Mouse (Mus musculus) forebrain, embryonic 11.5 days (tissue): ENCODE measurements around the gene Tnfsf14. TPM values are rescaled to one million over a fixed set of nuclear protein-coding genes. Genes with fewer than 3 reads are reported as not detected.

ENCODE experiments used
- microRNA-seq: library from miRNA; unstranded; fragments of <30 nt; microRNA quantifications from one replicate; pipeline ENCODE4, GENCODE M21; 2016; ENCODE audit not compliant: insufficient number of aligned reads
- polyA plus RNA-seq: library from polyadenylated mRNA; unstranded; fragments of >200 nt; fragmentation: Nextera tagmentation; extraction: Ambion mirVana; gene quantifications from 2 replicates; pipeline ENCODE4 v1.2.1, GENCODE M21; 2014

Gene Tnfsf14
- polyA plus RNA-seq, 1 experiment from 2014 or later = 0.13 TPM

Small RNA genes within 50 kb of the gene (microRNA-seq; reads per million reads assigned to microRNA genes)
- not detected for gene Mir6978

Other genes starting within 250 kb of the Tnfsf14 start
- gene Acer1, start 212.1 kb downstream of the Tnfsf14 start, polyA plus RNA-seq = not detected in 2 replicates
- gene Clpp, start 203.9 kb downstream of the Tnfsf14 start, polyA plus RNA-seq = 151 and 166 TPM in 2 replicates
- gene Alkbh7, start 196.8 kb downstream of the Tnfsf14 start, polyA plus RNA-seq = 29.3 and 34.8 TPM in 2 replicates
- gene Pspn, start 194.2 kb downstream of the Tnfsf14 start, polyA plus RNA-seq = 0.76 TPM in 1 of 2 replicates, not detected in the other
- 77.3 and 82.7 TPM in 2 replicates for gene Gtf2f1, start 182.9 kb downstream of the Tnfsf14 start, polyA plus RNA-seq
- 0.27 and 0.39 TPM in 2 replicates for gene Gm17949, start 182.7 kb downstream of the Tnfsf14 start, polyA plus RNA-seq
- gene Khsrp, start 162.7 kb downstream of the Tnfsf14 start, polyA plus RNA-seq = 62.9 and 67.6 TPM in 2 replicates
- gene Slc25a41, start 152.5 kb downstream of the Tnfsf14 start, polyA plus RNA-seq = not detected in 2 replicates
- gene Crb3, start 135.1 kb downstream of the Tnfsf14 start, polyA plus RNA-seq = 1.5 and 1.9 TPM in 2 replicates
- 19.9 and 21.5 TPM in 2 replicates for gene Slc25a23, start 134.3 kb downstream of the Tnfsf14 start, polyA plus RNA-seq
- gene Dennd1c, start 115.7 kb downstream of the Tnfsf14 start, polyA plus RNA-seq = 4.6 and 5.7 TPM in 2 replicates
- 81.6 and 99.7 TPM in 2 replicates for gene Tubb4a, start 106.4 kb downstream of the Tnfsf14 start, polyA plus RNA-seq
- 10.9 and 12.9 TPM in 2 replicates for gene Tnfsf9, start 88.9 kb downstream of the Tnfsf14 start, polyA plus RNA-seq
- gene Cd70, start 44.4 kb downstream of the Tnfsf14 start, polyA plus RNA-seq = not detected in 2 replicates
- not detected in 2 replicates for gene C3, start 34.0 kb upstream of the Tnfsf14 start, polyA plus RNA-seq
- 22.3 and 22.8 TPM in 2 replicates for gene Gpr108, start 54.3 kb upstream of the Tnfsf14 start, polyA plus RNA-seq
- gene Trip10, start 55.3 kb upstream of the Tnfsf14 start, polyA plus RNA-seq = 31.1 and 32.5 TPM in 2 replicates
- 1.4 TPM in 2 replicates for gene Vav1, start 84.9 kb upstream of the Tnfsf14 start, polyA plus RNA-seq
- gene Adgre1, start 164.5 kb upstream of the Tnfsf14 start, polyA plus RNA-seq = 2.0 and 2.3 TPM in 2 replicates